Mouse (Mus musculus): ENCODE data around the gene Glg1. TPM values are rescaled to one million over a fixed set of nuclear protein-coding genes. Genes with fewer than 3 reads are reported as not detected.

Gene Glg1
- 10 to 100 TPM; 77.9 to 88.9 TPM for polyA plus RNA-seq (2017; shearing (Covaris generic))

GRCm38 (mm10) chr8:111258631-111259407 is at the start of gene Glg1:
Gene Glg1, minus strand, starts transcription at chr8:111259216.

DNA sequence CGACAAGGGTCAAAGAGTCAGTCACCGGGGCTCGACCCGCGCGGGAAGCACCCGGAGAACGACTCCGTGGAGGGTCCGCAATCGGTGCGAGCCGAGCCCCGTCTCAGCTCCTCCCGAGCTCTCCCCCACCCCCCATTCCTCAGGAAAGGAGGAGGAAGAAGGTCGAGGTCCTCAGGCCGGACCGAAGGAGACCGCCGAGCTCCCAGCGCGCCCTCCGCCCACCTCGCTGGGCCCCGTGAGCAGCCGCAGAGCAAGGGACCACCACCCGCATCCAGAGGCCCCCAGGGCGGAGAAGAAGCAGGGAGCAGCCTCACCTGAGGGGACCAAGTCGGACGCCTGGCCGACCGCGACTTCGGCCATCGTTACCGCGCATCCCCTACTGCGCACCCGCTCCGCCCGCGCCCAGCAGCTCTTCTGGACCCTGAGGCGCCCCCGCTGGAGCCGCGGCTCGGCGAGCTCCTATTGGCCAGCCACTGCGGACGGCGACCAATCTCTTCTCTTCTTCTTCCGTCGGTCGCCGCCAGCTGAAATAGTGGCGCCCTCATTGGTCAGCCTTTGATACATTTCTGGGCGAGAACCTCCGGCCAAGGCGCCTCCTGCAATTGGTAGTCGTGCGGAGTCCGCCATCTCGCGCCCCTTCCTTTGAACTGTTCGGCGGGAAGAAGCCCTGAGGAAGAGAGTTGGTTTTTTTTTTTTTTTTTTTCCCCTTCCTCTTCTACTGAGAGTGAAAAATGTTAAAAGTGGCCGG is 41.0 kb upstream of the Glg1 start, which contains the start of gene Rfwd3:
Gene Rfwd3, minus strand, starts transcription at position 402 of the 748 bp plus-strand sequence.

Other genes starting within 250 kb of the Glg1 start
- 10 to 100 TPM; 13.0 to 17.1 TPM for gene Ddx19b, start 227.5 kb downstream of the Glg1 start, polyA plus RNA-seq (2017; shearing (Covaris generic))
- gene Aars, start 226.1 kb downstream of the Glg1 start, polyA plus RNA-seq (2017; shearing (Covaris generic)): 10 to 100 TPM; 34.3 to 53.3 TPM
- gene Exosc6, start 202.9 kb downstream of the Glg1 start, polyA plus RNA-seq (2017; shearing (Covaris generic)): 10 to 100 TPM; 16.8 to 48.4 TPM
- gene Clec18a, start 166.8 kb downstream of the Glg1 start, polyA plus RNA-seq (2017; shearing (Covaris generic)): under 1 TPM in 1 of 2 experiments, not detected in 1; 0.09 TPM
- gene Pdpr, start 164.6 kb downstream of the Glg1 start, polyA plus RNA-seq (2017; shearing (Covaris generic)): 10 to 100 TPM; 14.0 to 14.6 TPM
- gene Rfwd3, start 41.0 kb upstream of the Glg1 start, polyA plus RNA-seq (2017; shearing (Covaris generic)): 10 to 100 TPM; 28.9 to 41.0 TPM
- gene Mlkl, start 79.0 kb upstream of the Glg1 start, polyA plus RNA-seq (2017; shearing (Covaris generic)): 1 to 10 TPM; 3.3 to 4.8 TPM
- under 1 TPM in 1 of 2 experiments, not detected in 1; 0.21 TPM for gene Fa2h, start 134.6 kb upstream of the Glg1 start, polyA plus RNA-seq (2017; shearing (Covaris generic))